Mouse (Mus musculus): Measurements from ENCODE around the gene Il10rb.

The Il10rb gene

GRCm38 (mm10) chr16:91405640-91406584, at the start of gene Il10rb:
TSS of gene Il10rb (plus strand) at chr16:91406164.
- DNase-seq (ENCODE audit: low spot score): peak; percentile 72

- no peak for DNase-seq (ENCODE audit: low spot score)
Measured at GRCm38 (mm10) chr16:91356760-91357525, 49.0 kb upstream of the Il10rb start.

- DNase-seq (ENCODE audit: low spot score): no peak
Measured at GRCm38 (mm10) chr16:91357526-91357900, 48.5 kb upstream of the Il10rb start.

DNA sequence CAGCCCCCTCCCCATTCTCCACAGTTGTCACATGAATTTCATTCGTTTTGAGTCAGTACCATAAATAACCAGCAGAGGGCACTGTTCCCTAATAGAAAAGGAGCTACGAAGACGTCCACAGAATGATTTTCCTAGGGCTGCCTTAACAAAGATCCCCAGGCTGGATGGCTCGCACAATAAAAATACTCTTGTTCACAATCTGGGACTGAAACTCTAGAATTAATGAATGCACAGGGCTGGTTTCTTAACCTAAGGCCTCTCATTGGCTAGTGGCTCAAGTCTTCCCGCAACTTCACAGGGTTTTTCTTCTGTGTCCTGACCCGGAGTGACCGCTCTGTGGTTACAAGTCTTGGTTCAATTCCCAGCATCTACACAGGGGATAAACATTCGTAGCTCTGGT, 47.4 kb upstream of the Il10rb start:
- DNase-seq (ENCODE audit: low spot score): no peak

- DNase-seq (ENCODE audit: low spot score): no peak
Measured at GRCm38 (mm10) chr16:91359531-91359930, 46.4 kb upstream of the Il10rb start.

GRCm38 (mm10) chr16:91360162-91360561, 45.8 kb upstream of the Il10rb start:
- no peak for DNase-seq (ENCODE audit: low spot score)

DNA sequence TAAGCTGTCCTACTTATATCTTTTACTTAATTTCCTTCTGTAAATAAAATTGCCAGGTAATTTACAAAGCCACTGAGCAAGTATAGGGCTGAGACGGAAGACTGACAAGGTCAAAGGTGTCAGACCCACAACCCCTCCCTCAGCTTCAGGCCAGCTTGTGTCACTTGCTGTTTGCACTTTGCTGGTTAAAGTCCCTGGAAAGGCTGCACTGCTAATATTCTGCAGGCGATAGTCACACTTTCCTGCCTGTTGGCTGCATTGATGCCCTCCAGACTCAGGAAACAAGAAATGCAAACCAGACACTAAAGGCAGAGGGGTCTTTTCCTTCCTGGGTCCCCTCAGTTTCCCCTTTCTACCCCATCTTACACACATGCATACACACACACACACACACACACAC, 44.0 kb upstream of the Il10rb start:
- DNase-seq (ENCODE audit: low spot score): no peak

DNA sequence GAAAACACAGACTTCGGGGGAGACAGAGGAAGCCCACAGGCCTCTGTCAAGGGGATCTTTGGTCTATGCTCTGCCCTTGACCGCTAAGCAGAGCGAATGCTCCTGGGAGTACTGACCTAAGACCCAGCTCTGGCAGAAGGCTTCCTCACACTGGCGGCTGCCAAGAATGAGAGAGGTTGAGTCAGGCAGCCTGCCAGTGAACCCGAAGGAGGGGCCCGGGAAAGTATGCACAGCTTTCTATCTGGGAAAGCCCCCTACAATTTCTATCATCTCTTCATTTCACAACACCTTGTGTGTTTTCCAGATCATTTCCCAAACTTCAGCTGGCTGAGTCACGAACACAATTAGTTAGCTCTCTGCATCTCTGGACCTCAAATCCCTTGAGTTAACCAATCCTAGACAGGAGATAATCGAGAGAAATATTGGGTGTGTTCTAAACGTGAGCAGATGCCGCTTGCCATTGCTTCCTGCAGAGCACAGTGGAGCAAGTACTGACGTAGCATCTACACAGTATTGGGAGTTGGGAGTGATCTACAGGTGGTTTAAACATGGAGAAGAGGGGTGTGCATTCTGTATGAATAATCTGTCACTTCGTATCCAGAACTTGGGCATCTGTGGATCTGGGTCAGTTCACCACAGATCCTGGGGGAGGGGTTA, 43.2 kb upstream of the Il10rb start:
- no peak for DNase-seq (ENCODE audit: low spot score)

GRCm38 (mm10) chr16:91363483-91363882, 42.5 kb upstream of the Il10rb start:
- no peak for DNase-seq (ENCODE audit: low spot score)

- DNase-seq (ENCODE audit: low spot score): no peak
Measured at GRCm38 (mm10) chr16:91366567-91366966, 39.4 kb upstream of the Il10rb start.

DNA sequence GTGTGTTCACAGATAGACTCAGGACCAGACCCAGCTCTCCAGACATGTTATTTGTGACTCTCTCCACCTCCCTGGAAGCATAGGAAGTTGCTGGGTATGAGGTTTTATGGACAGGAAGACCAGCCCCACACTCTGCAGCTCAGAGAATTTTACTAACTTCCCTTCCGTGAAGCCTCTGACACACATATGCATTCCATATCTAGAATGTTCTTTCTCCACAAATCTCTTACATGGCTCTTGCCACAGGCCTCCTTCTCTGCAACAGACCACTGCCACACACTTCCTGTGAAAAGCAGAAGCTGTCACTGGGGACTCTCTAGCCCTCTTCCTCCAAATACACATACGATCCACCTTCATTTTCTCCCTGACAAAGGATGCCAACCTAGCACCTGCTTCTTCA, 38.9 kb upstream of the Il10rb start:
- DNase-seq (ENCODE audit: low spot score): no peak

DNA sequence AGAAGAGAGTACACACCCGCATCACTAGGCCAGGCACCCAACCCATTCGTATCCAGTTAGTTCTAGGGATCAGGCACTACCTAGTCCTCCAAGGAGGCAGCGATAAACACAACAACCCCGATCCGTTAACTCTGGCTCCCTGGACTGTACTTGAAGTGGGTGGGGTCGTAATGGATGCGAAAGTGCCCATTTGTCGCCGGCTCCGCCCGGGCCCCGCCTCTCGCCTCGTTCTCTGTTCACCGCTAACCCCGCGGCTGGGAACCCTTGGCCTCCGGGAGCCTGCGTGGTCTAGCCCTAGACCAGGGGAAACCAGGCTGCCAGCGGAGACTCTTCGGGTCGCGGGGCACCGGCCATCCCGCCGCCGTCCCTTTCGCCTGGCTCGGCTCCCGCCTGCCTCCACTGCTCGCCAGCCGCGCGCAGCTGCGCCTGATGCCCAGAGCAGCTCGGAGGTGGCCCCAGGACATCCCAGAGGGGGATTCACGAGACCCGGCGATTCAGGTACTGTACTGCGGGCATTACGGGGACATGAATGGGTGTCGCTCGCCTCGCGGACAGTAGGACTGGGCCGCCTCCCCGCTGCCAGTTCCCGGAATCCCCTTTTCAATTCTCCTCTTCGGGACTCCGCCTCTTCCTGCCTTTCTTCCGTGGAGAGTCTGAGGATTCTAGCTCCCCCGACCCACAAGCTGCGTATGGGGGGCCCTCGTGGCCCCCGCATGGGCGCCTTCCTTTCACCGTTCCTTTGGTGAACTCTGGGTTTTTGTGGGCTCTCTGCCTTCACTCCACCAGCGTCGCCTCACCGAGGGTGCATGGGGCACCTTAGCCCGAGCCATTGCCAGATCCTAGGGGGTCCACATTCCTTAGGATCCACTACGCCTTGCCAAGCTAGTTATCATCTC, 33.1 kb upstream of the Il10rb start, which contains the start of gene Ifnar2:
Ifnar2 (plus strand) TSS at position 207 of the 896 bp plus-strand sequence.
- DNase-seq (ENCODE audit: low spot score): peak; percentile 76

DNA sequence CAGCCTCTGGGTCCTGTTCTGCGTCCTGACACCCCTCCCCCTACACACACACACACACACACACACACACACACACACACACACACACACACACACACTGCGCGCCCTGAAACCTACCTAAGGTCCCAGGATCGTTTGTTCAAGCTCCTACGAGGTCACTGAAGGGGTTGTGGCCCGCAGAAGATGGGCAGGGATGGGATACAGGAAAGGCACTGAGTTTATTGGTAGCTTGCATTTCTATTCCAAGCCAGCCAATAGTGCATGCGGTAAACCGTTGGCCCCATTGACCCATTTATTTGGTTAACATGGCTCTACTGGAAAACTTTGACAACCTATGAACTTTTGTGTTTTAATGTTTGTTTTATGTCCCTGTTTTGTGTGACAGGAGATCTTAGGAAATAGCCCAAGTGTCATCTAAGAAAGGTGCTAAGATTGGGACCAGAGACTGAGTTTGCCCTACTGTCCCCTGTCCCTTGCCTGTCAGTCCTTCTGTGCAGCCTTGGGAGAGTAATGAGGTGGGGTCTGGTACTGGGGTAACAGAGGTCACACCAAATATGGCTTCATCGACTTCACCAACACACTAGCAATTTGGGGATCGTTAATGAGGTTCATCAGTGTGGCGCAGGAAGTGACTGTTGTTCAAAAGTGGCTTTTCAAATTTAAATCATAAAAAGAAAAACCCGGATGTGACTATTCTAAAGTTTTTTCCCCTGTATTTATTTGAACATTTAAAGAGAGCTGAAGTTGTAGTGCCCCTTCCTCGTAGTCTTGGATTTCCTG, 32.3 kb upstream of the Il10rb start:
- no peak for DNase-seq (ENCODE audit: low spot score)

GRCm38 (mm10) chr16:91374253-91374634, 31.7 kb upstream of the Il10rb start:
- no peak for DNase-seq (ENCODE audit: low spot score)

- DNase-seq (ENCODE audit: low spot score): no peak
Measured at GRCm38 (mm10) chr16:91376701-91377100, 29.3 kb upstream of the Il10rb start.

- DNase-seq (ENCODE audit: low spot score): no peak
Measured at GRCm38 (mm10) chr16:91378431-91378986, 27.5 kb upstream of the Il10rb start.

GRCm38 (mm10) chr16:91378991-91379390, 27.0 kb upstream of the Il10rb start:
- no peak for DNase-seq (ENCODE audit: low spot score)

GRCm38 (mm10) chr16:91379412-91379811, 26.6 kb upstream of the Il10rb start:
- DNase-seq (ENCODE audit: low spot score): no peak

DNA sequence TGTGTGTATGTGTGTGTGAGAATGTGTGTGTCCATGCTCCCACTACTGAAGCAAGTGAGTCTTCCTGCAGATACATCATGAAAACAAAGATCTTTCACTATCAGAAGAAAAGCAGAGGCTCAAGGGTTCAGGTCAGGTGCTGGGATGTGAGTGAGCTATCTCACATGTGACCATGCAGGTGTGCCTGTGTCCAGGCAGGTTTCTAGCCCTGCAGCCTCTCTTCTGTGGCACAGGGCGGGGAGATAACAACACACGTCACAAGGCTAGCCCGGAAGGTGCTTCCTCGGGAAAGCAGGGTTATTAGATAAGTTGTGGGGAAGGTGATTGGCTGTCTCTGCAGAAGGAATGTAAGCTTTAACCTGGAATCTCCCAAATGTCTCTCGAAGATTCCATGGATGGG, 25.8 kb upstream of the Il10rb start:
- DNase-seq (ENCODE audit: low spot score): no peak

DNA sequence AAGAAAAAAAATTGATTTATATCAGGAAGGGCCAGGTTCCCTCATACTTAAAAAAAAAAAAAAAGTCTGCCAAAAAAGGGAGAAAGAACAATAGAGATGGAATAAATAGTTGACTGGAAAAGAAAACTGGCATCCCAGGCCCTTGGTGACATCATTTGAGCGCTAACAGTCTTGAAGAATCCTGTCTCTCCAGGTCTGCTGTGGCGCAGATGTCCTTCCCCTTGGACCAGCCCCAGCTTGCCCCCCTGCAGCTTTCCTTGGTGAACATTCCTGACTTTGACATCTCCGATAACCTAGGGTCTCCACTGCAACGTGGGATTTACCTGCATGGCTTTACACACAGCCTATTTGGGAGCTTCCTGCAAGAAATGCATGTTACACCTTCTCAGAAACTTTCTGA, 24.4 kb upstream of the Il10rb start:
- DNase-seq (ENCODE audit: low spot score): no peak

All from spleen, adult 12 weeks (tissue).